Mouse (Mus musculus): Measurements from ENCODE around the gene Dlg2. TPM values are rescaled to one million over a fixed set of nuclear protein-coding genes. Genes with fewer than 3 reads are reported as not detected.

Dlg2 gene
- total RNA-seq, 2 experiments from 2014 or later = 0.97 to 1.1 TPM

DNA sequence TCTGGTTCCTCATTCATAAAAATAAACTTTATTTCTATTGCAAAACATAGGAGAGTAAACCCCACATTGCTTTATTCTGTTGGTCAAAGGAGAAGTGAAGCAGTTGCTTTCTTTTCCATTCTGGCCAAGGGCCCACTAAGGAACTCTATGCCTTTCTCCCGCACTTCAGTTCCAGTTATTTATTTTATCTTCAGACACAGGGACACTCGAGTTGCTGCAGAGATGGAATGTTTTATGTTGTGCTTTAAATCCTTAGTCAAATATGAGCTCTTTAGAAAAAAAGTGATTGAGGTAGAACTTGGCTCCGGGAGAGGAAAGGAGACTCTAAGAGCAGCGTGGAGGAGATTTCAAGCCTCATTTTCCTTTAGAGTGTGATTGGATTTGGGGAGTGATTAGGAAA lies 1377.2 kb downstream of the Dlg2 start:
- ATAC-seq (replicated peaks; ENCODE audit: poor library complexity, severe bottlenecking) = no peak

DNA sequence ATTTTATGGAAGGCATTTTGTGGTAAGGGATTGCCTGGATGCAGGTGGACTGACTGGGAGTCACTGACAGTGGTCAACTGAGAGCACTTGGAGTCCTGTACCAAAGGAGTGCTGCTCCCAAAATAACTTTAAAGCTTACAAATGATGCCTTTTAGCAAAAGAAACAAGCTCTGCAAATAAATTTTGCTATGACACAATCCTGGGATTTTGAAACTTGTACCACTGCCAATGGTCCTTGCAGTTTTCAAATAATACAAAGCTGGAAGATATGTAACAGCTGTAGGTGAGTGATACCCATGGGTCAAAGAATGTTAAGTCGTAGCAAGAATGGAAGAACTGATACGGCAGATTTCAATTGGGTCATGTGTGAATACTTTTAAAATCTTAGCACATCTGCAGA lies 1380.5 kb downstream of the Dlg2 start:
- ATAC-seq (replicated peaks; ENCODE audit: poor library complexity, severe bottlenecking) = no peak

DNA sequence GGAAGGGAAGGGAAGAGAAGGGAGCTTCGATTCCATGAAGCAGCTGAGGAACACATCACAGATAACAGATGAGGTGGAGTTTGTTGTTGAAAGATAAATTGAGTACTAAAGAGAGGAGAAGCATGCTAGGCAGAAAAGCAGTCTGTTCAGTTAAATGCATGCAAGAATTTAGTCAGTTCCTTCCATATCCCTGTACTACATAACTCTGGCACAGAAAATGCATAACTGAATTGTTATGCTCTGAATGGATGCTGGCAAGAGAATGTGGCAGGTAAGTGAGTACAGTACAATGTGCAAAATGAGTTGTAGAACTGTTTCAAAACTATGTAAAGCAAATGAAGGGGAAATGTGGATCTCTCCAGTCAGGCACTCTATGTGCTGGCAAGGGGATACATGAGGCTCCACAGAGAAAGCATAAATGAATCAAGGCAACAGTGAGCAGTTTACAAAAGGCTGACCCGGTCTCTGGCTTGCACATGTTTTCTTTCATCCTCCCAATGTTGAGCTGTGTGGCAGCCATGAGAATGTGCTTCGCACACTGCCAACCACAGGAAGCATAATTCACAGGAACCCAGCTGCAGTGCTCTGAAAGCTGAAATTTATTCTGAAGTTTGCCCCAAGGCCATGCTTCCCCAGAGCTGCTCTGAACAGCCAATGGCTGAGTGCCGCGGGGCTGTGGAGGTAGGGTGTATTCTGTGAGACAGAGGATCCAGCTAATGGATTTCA lies 1386.5 kb downstream of the Dlg2 start:
- no peak for ATAC-seq (replicated peaks; ENCODE audit: poor library complexity, severe bottlenecking)

DNA sequence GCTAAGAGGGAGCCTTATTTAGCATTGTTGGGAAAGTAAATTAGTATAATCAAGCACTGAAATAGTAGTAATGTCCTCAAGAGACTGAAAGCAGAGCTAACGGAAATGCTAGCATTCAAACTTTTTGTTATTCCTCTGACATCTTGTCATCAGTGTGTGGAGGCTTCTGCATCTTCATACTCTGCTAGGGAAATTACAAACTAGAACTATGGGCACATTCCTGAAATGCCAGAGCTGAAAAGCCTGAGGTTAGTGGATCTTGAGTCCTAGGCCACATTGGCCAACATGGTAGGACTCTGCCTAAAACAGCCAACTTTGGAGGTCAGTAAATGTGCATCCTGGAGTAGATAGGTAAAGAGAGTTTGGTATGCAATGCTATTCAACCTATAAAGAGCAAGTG lies 1392.4 kb downstream of the Dlg2 start:
- no peak for ATAC-seq (replicated peaks; ENCODE audit: poor library complexity, severe bottlenecking)

DNA sequence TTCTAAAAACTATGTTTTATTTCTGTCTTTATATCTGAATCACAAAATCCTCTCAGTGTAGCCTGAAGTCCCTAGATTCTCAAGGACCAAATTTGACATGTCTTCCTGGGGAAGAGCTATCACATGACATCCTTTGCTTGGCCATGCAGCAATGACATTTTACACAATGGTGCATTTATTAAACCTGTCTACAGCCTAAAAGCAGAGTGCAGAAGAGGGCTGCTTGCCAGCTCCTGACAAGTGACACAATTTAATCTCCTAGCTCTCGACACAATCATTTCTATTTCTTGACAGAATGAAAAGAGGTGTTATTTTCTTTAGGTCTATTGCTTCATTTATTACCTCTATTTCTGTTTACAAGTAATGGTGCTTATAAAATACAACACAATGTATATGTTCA lies 1400.4 kb downstream of the Dlg2 start:
- ATAC-seq (replicated peaks; ENCODE audit: poor library complexity, severe bottlenecking) = no peak

DNA sequence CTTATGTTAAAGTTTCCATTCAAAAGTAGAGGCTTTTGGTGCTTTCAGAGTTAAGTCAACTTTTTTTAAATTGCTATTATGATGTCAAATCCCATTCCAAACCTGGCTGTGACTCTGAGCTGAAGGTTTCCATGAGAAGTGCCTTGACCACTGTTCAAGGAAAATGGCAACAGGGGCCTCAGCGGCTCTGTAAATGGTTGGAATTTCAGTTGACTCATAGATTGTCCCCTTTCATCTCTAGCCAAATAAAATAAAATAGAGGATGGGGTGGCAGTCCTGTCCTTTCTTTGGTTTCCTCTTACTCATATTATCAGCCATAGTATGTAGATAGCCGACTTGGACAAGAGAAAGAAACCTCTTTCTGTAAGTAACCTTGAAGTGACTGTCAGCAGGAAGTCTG lies 1401.3 kb downstream of the Dlg2 start:
- ATAC-seq (replicated peaks; ENCODE audit: poor library complexity, severe bottlenecking) = no peak

DNA sequence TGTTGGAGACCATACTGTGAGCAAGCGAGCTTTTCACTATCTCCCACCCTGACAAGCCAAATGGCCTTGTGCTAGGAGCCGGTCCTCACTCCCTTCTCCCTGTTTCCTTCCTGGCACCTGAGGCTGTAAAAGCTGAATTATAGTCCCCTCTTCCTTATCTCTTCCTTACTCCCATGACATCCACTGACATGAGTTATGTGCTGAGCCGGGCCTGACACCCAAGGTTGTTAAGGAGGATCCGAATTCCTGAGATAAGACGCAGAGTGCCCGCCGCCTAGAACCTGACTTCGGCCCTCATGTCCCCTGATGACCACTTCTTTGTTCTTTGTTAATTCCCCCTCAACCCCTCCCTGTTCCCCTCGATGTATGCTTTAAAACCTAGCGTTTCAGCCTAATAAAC lies 1409.9 kb downstream of the Dlg2 start:
- ATAC-seq (replicated peaks; ENCODE audit: poor library complexity, severe bottlenecking) = no peak

DNA sequence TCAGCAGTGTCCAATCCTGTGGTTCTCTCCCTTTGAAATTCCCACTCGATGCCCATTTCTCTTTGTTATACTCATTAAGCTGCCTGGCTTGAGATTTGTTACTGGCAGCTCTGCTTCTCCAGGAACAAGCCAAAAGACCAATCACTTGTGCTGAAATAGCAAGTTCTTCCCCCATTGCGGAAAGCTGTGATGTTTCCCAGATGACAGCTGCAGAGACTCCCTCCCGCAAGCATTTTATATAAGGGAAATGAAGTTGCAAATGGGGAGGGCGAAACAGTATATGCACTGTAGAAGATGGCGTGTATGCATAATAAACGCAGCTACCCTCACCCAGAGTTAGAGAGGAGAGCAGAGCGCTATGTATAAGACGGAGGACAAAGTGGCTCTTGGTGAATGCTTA lies 1417.5 kb downstream of the Dlg2 start:
- no peak for ATAC-seq (replicated peaks; ENCODE audit: poor library complexity, severe bottlenecking)

DNA sequence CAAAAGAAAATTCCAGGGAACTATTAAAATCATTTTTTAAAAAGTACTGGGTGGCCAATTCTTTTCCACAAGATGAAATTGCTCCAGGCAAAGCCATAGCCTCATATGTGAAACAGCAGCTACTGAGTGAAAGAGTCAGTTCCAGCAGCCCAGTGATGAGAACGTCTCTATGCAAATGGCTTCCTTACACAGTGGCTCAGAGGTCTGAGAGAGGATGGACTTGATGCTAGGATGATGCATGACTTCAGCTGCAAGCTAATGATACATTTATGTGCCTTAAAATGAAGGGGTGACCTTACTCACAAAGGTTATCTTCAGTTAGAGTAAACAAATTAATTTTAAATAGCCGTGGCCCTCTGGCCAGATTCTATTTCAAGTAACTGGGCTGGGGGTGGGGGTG lies 1420.5 kb downstream of the Dlg2 start:
- ATAC-seq (replicated peaks; ENCODE audit: poor library complexity, severe bottlenecking) = no peak

DNA sequence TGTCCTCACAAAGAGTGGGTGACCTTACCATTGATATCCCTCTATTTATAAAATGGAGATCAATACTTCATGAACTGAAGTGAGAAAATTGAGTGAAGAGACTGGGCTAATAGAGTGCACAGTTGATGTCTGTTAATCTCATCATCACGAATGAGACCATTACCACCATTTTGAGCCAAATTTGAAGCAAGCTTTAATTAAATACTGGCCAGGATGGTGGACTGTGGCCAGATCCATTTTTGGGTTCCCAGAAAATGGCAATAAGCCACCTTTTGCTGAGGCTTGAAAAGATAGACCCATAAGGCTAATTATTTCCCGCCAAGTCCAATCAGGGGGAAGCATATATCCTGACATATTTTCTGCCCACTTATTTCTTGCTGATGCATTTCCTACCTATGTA lies 1421.0 kb downstream of the Dlg2 start:
- no peak for ATAC-seq (replicated peaks; ENCODE audit: poor library complexity, severe bottlenecking)

DNA sequence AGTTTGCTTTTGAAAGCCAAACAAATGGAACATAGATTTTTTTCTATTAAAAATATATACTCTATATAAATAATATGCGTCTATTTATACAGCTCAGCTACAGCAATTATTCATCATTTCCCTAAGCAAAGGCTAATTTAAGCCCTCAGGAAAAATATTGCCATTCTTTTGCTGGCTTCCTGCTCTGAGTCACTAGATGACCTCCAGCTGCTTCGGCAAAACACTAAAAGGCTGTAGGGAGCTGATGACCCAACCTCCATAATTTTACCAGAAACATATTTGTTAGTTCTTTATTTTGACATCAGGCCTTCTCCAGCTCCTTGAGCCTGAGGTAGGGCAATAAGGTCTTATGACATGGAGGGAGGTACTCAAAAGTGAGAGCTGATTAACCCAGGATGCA lies 1426.0 kb downstream of the Dlg2 start:
- ATAC-seq (replicated peaks; ENCODE audit: poor library complexity, severe bottlenecking) = no peak

DNA sequence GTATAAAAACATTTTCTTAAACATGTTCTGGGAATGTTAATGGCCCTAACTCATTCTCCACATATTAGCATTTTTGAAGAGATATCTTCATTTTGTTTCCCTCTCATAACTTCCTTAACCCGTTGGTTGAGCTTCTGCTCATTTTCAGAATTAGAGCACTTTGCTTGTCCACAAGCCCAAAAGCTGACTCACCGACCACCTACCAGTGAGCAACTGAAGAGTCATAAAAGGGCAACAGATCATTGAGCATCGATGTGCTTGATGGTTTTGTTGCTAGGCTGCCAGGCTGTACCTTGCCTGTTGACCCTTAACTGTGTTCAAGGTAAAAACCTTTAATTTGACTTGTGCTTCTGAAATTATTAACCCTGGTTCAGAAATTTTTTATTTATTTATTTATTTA lies 1440.3 kb downstream of the Dlg2 start:
- ATAC-seq (replicated peaks; ENCODE audit: poor library complexity, severe bottlenecking) = no peak

DNA sequence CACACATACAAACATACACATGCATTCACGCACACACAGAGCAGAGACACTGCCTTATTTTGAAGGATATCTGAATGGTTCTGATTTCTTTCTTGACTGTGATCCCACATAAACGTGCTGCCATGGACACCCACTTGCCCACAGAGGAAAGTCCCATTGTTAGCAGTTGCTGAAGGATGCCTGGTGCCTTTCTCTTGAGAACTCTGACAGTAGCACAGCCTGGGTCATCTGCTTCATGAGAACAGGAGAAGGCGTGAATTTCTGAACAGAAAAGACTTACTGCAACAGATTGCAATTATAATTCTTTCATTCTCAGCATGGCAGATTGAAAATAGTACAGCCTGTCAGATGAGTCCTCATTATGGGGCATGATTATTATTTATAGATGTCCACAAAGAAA lies 1442.6 kb downstream of the Dlg2 start:
- ATAC-seq (replicated peaks; ENCODE audit: poor library complexity, severe bottlenecking) = no peak

DNA sequence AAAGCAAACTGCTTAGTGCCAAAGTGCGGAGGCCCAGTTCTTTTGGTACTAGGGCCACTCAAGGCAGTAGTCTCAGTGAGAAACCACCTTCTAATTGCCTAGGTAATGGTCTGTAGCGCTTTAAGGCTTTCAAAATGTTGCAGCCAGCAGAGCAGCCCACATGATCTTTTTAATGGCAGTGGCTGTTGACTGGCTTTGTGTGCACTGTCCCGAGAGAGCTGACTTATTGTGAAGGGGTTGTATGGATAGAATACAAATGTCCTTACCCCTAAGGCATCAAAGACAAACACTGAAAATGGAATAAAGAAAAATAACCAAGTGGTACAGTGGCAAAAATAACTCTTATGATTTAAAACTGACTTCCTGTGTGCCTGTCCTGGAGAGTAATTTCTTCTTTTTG lies 1443.3 kb downstream of the Dlg2 start:
- no peak for ATAC-seq (replicated peaks; ENCODE audit: poor library complexity, severe bottlenecking)

DNA sequence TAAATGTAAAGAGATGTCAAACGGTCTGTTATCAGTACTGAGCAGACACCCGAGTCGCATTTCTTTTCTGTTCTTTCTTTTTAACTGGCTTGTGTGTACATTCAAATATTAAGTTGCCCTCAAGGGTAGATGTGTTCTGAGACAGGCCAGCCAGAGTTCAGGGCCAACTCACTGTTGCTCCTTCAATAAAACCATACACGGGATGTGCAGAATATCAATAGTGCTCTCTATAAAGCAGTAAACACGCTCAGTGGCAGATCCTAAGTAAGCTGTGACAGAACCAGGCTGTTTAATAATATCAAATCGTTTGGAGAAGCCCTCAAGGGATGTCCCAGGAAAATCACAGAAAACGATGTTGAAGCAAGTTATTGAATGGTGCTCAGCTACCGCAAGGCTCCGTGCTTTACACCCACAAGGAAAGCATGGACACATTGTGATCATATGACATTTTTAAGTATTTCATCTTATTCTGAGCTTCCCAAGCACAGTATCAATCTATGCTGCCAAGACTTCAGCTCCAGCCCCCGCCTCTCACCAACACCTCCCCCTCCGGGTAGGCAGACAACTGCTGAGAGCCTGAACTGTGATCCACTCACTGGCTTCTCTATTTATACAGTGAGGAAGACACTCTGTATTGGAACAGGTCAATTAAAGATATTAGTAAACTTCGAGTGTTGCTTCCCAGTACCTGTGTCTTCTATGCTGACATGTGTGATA lies 1458.6 kb downstream of the Dlg2 start:
- no peak for ATAC-seq (replicated peaks; ENCODE audit: poor library complexity, severe bottlenecking)

DNA sequence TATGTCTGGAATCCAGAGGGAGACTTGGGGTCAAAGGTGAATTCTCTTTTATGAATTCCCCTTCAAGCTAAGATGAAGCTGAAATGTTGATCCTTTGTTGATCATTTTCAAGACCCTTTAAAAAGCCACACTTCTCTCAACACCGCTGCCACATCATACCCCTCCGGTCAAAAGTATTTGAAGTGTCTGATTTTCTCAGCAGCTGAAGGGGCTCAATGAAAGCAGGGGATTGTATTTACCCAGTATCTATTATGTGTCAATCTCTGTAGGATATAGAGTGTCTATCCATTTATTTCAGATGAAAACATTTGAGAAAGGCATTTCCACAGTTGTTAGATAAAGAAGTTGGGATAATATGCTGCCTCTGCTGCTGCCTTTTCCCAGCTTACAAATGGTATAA lies 1459.7 kb downstream of the Dlg2 start:
- ATAC-seq (replicated peaks; ENCODE audit: poor library complexity, severe bottlenecking) = no peak

DNA sequence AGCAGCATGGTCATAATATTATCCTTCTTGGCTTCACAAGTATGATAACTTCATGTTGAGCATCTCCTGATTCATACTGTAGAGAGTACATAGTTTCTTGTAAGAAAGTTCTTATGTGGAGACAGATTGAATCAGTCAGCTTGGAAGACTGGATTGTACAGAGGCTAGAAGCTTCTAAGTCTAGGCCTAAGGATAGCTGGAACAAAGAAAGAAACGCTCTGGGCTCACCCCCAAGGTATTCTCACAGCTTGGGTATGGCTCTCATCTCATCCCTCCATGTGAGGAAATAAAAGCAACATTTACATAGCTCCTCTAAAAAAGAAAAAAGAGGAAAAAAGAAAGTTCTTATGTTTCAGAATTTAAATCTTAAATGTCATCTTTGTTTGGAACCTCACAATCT lies 1466.8 kb downstream of the Dlg2 start:
- no peak for ATAC-seq (replicated peaks; ENCODE audit: poor library complexity, severe bottlenecking)

DNA sequence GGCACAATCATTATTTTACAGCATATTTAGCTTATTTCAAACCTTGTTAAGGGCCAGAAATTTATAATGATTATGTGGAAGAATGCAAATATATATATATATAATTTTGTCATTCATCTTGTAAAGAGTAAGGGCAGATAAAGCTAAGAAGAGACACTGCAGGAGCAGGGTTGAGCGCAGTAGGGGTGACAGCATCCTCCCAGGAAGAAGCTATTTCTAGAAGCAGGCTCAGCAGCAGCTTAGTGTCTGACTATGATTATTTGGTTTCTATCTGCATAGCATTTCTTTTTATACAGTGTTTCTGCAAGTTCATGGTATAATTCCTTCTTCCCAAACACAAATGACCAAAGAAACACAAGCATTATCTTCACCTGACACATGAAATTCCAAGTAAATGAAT lies 1479.1 kb downstream of the Dlg2 start:
- no peak for ATAC-seq (replicated peaks; ENCODE audit: poor library complexity, severe bottlenecking)

DNA sequence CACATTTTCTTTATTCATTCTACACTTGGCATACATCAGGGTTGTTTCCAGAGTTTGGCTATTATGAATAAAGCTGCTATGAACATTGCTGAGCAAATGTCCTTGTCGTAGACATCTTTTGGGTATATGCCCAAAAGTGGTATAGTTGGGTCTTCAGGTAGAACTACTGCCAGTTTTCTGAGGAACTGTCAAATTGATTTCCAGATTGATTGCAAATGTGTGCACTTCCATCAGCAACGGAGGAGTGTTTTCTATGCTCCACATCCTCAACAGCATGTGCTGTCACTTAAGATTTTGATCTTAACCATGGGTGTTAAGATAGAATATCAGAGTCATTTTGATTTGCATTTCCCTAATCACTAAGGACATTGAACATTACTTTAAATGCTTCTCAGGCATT lies 1486.5 kb downstream of the Dlg2 start:
- ATAC-seq (replicated peaks; ENCODE audit: poor library complexity, severe bottlenecking) = no peak

DNA sequence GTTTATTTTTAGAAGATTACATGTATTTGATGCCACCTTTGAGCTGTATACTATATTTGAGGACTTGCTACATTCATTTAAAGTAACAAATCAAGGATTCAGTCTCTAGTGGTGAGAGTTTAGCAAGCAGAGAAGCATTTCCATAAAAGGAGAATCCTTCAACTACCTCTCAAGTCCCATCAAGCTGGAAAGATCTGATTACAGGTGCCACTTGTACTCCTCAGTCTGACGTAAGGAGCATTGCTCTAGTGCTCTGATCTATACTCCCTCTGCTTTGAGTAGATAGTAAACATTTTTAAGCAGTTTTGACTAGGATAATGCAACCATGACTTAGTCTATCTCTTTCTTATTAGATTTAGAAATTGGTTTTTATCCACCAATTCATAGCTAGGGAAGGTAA lies 1496.5 kb downstream of the Dlg2 start:
- ATAC-seq (replicated peaks; ENCODE audit: poor library complexity, severe bottlenecking) = no peak

DNA sequence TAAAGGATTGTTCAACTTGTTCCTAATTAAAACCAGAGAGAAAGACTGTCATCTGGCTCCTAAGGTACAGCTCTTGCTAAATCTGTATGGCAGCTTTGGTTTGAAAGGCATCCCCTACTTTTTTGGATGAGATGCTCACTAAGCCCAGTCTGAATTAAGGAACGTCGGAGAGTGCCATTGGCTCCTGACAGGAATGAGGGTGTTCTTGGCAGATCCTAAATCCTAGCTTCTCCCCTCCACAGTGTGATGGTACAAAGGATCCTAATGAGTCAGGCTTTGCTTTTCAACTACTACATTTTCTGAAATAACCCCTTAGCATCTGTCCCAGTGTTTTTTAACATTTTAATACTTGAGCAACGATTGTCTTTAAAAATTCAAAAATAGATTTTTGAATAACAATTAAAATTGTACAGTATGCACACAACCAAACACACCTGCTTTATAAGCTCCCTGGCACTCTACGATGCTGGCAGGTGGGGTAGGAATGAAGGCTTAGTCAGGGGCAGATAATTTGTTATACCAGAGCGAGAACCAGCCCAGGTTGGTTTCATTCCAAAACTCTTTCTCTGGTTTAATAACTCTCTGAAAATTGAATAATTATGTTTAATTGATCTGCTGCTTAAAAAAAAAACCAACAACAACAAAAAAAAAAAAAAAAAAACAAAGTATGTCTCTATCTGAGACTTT lies 1527.4 kb downstream of the Dlg2 start:
- no peak for ATAC-seq (replicated peaks; ENCODE audit: poor library complexity, severe bottlenecking)

All from granulocyte monocyte progenitor cell, adult 5-6 weeks (primary cell).